Mouse (Mus musculus) embryonic facial prominence, embryonic 15.5 days (tissue): ENCODE measurements around the gene Tcf3. TPM values are rescaled to one million over a fixed set of nuclear protein-coding genes. Genes with fewer than 3 reads are reported as not detected.

Experiments
- ATAC-seq: fragments of 200-750 bp; cut with Nextera tagmentation; 2 replicates; pipeline ENCODE4 v1.8.0; 2017; ENCODE audit warnings: low read depth, moderate TSS enrichment; ENCODE audit not compliant: insufficient number of reproducible peaks, low FRiP score, low TSS enrichment
- H3K27ac ChIP-seq: fragments of 300-500 bp; sonication (generic); replicated peaks from 2 replicates; pipeline ENCODE4 v1.5.1; 2015; ENCODE audit warnings: mild to moderate bottlenecking, inconsistent platforms
- H3K27me3 ChIP-seq: fragments of 300-500 bp; sonication (generic); 2 replicates; pipeline ENCODE4 v1.6.1; 2015; ENCODE audit warnings: inconsistent platforms
- H3K36me3 ChIP-seq: fragments of 300-500 bp; sonication (generic); 2 replicates; pipeline ENCODE4 v1.6.1; 2015; ENCODE audit warnings: mild to moderate bottlenecking, inconsistent platforms
- H3K4me1 ChIP-seq: fragments of 300-500 bp; sonication (generic); 2 replicates; pipeline ENCODE4 v1.6.1; 2015; ENCODE audit warnings: inconsistent platforms
- H3K4me2 ChIP-seq: fragments of 300-500 bp; sonication (generic); replicated peaks from 2 replicates; pipeline ENCODE4 v1.6.1; 2015; ENCODE audit warnings: mild to moderate bottlenecking, inconsistent platforms
- H3K4me3 ChIP-seq: fragments of 300-500 bp; sonication (generic); replicated peaks from 2 replicates; pipeline ENCODE4 v1.5.1; 2015; ENCODE audit warnings: mild to moderate bottlenecking, inconsistent platforms
- H3K9ac ChIP-seq: fragments of 300-500 bp; sonication (generic); 2 replicates; pipeline ENCODE4 v1.6.1; 2015; ENCODE audit warnings: inconsistent platforms
- H3K9me3 ChIP-seq: fragments of 300-500 bp; sonication (generic); replicated peaks from 2 replicates; pipeline ENCODE4 v1.6.1; 2016; ENCODE audit warnings: inconsistent platforms
- WGBS: fragments of 180-500 bp; shearing (Covaris S2); methylation state at CpG from one replicate; pipeline ENCODE4 v1.1.7; 2015; 5-methylcytosine and 5-hydroxymethylcytosine counted together
- polyA plus RNA-seq: library from polyadenylated mRNA; unstranded; fragments of >200 nt; fragmentation: Nextera tagmentation; extraction: Ambion mirVana; gene quantifications from 2 replicates; pipeline ENCODE4 v1.2.1, GENCODE M21; 2015

Gene Tcf3
- polyA plus RNA-seq, 1 experiment from 2014 or later, result 135 TPM

DNA sequence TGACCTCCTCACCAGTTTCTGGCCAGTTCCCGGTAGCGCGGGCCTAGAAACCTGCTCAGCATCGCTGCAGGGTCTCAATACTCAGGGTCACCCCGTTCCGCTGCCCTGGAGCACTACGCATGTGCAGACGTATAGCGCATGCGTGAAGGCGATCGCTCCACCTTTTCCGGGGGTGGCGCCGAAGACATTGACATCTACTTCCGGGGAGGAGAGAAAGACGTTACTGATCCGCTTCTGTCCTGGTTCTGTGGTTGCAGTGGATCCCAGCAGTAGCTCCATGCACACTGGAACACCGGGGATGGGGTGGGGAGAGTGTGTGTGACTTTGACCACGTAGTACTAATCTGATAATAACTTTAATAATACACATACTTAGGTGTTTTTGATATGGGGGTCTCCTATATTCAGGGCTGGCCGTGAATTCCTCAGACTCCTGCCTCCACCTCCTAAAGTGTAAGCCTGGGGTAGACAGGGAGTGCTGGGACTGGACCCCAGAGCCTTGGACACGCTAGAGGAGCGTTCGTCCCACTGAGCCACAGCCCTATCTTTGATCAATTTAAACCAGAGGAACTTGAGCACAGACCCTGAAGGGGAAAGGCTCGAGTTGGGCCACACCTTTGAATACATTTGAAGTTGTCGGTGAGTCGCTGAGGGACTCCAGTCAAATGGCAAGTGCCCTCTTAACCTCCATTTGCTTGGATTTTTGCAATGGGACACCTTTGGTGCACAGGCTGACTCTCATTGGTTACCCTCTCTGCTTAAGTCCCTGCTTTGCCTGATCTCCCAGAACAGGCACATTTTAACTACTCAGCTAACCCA lies 26.6 kb downstream of the Tcf3 start, which contains the start of gene Uqcr11:
Gene Uqcr11, minus strand, starts transcription at position 147 of the 818 bp plus-strand sequence.
- no peaks in the 10 kb centered on the region for H3K27me3 ChIP-seq
- peak; percentile 78 for ATAC-seq
- H3K27ac ChIP-seq, result peak within 1 kb of the TSS; percentile 91
- WGBS, result 0% methylated on average over 27 of the region's 27 CpGs
- H3K9ac ChIP-seq, result peak within 1 kb of the TSS; percentile 90
- H3K4me3 ChIP-seq, result peak within 1 kb of the TSS; percentile 93
- H3K36me3 ChIP-seq, result peaks cover 58% of the 10 kb centered on the region
- H3K9me3 ChIP-seq, result 0 out of 2 replicates have a peak, but pooled peaks cover 3% of the 10 kb centered on the region
- H3K4me1 ChIP-seq, result peaks cover 33% of the 10 kb centered on the region
- H3K4me2 ChIP-seq, result peak within 1 kb of the TSS; percentile 84

DNA sequence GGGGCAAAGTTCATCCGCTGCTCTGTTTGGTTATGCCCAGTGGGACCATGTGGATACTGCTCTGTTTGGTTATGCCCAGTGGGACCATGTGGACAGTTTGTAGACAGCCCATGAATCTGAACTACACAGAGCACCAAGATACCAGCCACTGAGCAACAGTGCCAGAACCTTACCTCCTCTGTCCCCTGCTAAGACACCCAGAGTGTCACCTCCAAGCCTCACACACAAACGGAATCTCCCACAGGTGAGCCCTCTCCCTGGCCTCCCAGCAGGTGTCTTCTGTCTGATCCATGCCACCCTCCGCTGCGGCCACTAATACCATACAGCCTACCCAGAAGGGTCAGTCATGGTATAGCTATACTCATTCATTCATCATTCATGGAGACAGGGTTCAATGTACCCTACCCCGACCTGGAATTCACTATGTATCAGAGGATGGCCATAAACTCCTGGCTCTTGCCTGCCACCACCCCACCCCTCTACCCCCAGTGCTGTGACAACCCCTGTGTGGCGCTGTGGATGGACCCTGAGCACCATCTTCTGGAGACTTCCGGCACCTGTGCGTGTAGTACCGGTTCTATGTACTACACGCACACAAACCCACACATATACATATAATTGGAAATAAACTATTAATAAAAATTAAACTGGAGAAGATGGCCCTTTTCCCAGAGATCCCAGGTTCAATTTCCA lies 27.8 kb downstream of the Tcf3 start:
- ATAC-seq, result no peak
- Histone ChIP-seq H3K4me3 (peak overlapping the region; percentile 93), H3K27me3 (no peaks in the 10 kb centered on the region), H3K4me1 (peaks cover 36% of the 10 kb centered on the region), H3K9ac (peak overlapping the region; percentile 90), H3K36me3 (peaks cover 54% of the 10 kb centered on the region), H3K9me3 (0 out of 2 replicates have a peak, but pooled peaks cover 3% of the 10 kb centered on the region), H3K27ac (no peak overlapping the region), H3K4me2 (peak overlapping the region; percentile 84)
- 52% methylated on average over 10 of the region's 10 CpGs for WGBS

DNA sequence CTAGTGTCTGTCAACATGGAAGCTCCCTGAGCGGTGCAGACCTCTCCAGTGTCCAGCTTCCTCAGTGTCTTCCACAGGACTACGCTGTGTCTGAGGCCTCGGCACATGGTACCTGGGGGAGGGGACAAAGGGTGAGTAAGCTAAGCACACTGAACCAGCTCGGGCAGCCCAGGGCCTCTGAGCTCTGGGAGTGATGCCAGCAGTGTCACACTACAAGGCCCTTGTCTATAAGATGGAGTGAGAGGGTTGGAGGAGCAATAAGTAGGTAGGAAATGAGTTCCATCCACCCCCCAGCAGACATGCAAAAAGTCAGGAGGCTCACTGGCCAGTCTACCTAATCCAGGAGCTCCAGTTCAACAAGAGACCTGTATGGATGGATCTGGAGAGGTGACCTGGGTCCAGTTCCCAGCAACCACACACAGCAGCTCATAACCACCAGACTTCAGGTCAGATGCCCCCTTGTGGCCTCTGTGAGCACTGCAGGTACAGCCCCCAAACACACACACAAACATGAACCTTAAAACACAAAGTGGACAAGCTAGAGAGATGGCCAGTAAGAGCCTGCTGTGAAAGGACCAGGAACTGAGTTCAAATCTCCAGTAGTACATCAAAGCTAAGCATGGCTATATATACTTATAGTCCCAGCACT lies 30.3 kb downstream of the Tcf3 start:
- Histone ChIP-seq H3K4me3 (no peak overlapping the region), H3K9me3 (0 out of 2 replicates have a peak, but pooled peaks cover 3% of the 10 kb centered on the region), H3K36me3 (peaks cover 35% of the 10 kb centered on the region), H3K27me3 (no peaks in the 10 kb centered on the region), H3K4me2 (no peak overlapping the region), H3K9ac (no peak overlapping the region), H3K27ac (no peak overlapping the region), H3K4me1 (peaks cover 43% of the 10 kb centered on the region)
- WGBS, result 91% methylated on average over 4 of the region's 4 CpGs
- ATAC-seq, result no peak

DNA sequence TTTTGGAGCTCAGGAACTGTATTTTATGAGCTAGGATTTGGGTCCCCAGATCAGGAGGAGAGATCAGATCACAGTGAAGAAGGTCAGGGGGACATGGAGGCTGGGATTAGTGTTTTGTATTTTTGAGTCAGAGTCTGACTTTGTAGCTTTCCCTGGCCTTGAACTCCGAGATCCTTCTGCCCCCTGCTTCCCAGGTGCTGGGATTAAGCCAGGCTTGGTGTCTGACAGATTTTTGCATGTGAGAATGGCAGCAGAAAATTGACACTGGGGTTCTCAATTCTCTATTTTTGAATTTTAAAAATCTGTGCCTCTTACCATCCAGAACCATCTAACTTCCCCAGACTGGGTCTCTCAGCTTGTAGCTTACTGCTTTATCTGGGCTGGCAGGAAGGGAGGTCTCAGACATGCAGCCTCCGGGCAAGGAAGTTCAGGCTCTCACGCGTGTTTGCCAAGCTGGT lies 32.7 kb downstream of the Tcf3 start:
- Histone ChIP-seq H3K27me3 (no peaks in the 10 kb centered on the region), H3K9ac (no peak overlapping the region), H3K4me2 (peak overlapping the region; percentile 83), H3K9me3 (0 out of 2 replicates have a peak, but pooled peaks cover 3% of the 10 kb centered on the region), H3K36me3 (peaks cover 50% of the 10 kb centered on the region), H3K4me3 (no peak overlapping the region; the same call in 1 of the 2 replicates), H3K4me1 (peaks cover 43% of the 10 kb centered on the region), H3K27ac (peak overlapping the region; percentile 90; the same call in 1 of the 2 replicates)
- 69% methylated on average over 4 of the region's 4 CpGs for WGBS
- no peak for ATAC-seq

DNA sequence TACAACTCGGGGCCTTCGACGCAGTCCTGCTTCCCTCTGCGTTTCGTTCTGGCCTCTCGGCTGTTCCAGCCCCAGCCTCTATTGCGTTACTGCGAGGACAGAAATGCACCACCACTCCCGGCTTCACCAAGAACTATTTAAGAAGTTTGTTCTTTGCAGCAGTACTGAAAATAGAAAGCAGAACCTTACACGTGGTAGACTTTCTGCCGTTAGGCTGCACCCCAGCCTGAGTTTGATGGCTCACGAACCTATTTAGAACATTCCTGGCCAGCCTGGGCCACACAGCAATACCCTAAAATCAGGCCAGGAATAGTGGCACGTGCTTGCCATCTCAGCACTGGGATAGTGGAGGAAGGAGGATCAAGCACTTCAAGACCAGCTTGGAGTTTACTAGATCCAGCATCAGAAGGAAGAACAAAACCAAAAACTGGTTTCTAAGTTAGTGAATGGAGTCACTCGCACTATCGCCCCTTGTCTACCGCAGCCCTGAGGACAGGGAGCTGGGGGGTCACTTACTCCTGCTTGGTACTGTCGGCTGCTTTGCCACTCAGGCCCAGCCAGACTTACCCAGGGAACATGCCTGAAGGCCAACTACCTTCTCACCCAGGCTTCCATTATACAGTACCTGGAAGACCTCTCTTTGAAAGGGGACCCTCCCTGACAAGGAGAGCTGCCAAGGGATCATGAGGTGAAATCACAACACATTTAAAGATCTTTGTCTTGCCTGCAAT lies 33.3 kb downstream of the Tcf3 start:
- no peaks in the 10 kb centered on the region for H3K27me3 ChIP-seq
- peak overlapping the region; percentile 82 for H3K4me3 ChIP-seq
- H3K36me3 ChIP-seq, result peaks cover 56% of the 10 kb centered on the region
- peak overlapping the region; percentile 48 for H3K9ac ChIP-seq
- H3K4me2 ChIP-seq, result peak overlapping the region; percentile 83
- peaks cover 37% of the 10 kb centered on the region for H3K4me1 ChIP-seq
- H3K27ac ChIP-seq, result peak overlapping the region; percentile 90
- 13% methylated on average over 17 of the region's 17 CpGs for WGBS
- 0 out of 2 replicates have a peak, but pooled peaks cover 3% of the 10 kb centered on the region for H3K9me3 ChIP-seq
- no peak for ATAC-seq

DNA sequence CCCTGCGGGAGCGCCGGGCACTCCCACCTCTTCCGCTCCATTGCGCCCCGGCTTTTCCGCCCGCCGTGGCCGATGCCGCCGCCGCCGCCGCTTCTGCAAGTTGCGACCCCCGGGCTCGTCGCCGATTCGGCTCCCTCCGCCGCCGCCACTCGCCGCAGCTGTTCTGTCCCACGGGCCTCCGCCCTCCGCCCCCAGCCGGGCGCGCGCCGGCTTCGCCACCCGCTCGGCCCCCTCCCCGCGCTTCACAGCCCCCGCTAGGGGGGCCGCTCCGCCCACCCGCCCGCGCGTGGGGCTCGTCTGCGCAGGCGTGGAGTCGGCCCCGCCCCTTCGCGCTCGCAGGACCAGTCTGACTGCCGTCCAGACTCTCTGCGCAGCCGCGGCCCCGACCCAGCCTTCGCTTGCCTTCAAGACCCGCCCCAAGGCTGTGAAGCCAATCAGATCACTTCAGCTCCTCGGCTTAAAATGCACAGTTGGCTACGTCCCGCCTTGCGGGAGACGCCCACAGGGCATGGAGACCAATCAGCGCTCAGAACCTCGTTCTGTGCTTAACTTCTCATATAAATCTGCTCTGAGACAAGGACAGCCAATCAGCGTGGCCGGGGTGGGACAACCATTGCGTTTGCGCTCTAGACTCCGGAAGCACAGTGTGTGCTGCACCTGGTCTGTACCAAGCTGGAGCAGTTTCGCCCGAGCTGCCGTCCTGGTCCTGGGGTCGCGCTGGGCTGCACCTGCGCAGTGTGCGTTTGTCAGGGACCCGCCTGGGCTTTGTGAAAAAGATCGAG lies 34.1 kb downstream of the Tcf3 start, which contains the start of gene Mbd3:
Gene Mbd3, minus strand, starts transcription at position 360 of the 782 bp plus-strand sequence.
- Histone ChIP-seq H3K9ac (peak within 1 kb of the TSS; percentile 91), H3K27me3 (no peaks in the 10 kb centered on the region), H3K4me3 (peak within 1 kb of the TSS; percentile 82), H3K36me3 (peaks cover 62% of the 10 kb centered on the region), H3K4me1 (peaks cover 30% of the 10 kb centered on the region), H3K9me3 (0 out of 2 replicates have a peak, but pooled peaks cover 3% of the 10 kb centered on the region), H3K27ac (peak within 1 kb of the TSS; percentile 99), H3K4me2 (peak within 1 kb of the TSS; percentile 83)
- peak; percentile 97 for ATAC-seq
- under 1% methylated on average over 77 of the region's 82 CpGs for WGBS

DNA sequence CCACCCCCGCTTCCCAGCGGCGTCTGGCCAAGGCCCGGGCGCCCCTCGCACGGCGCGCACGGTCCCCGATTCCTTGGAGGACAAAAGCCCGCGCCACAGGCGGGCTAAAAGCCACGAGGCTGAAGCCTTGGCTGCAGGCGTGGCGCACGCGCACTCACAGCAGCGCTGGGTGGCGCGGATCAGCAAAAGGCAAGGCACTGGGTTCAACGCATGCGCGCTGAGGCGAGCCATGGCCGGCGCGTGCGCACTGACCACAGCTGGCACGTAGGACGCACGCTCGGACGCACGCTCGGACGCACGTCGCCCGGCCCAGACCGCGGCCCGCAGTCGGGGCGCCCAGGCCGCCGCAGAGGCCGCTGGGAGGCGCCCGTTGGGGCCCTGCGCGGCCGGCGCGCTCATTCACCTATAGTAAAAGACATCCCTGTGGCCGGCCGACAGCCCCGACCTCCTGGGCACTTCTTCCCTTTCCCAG lies 34.7 kb downstream of the Tcf3 start:
- under 1% methylated on average over 59 of the region's 59 CpGs for WGBS

DNA sequence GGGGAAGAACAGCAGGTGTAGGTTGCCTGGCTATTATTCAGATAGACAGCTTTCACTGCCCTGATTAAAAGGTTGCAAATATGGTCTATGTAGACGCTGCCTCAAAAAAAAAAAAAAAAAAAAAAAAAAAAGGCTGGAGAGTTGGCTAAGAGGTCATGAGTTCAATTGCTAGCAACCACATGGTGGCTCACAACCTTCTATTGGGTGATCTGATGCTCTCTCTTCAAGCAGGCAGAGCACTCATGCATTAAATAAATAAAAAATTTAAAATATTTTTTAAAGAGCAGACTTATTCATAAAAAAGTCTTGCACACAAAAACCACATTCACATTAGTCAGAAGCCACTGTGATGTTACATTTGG lies 35.3 kb downstream of the Tcf3 start:
- Histone ChIP-seq H3K4me1 (peaks cover 30% of the 10 kb centered on the region), H3K4me3 (peak overlapping the region; percentile 82), H3K9me3 (no peaks in the 10 kb centered on the region), H3K9ac (peak overlapping the region; percentile 70), H3K27me3 (no peaks in the 10 kb centered on the region), H3K4me2 (peak overlapping the region; percentile 83), H3K27ac (peak overlapping the region; percentile 99), H3K36me3 (peaks cover 62% of the 10 kb centered on the region)
- WGBS, result 0% methylated on average over 1 of the region's 1 CpGs
- no peak for ATAC-seq

More for the DNA sequence above, 34.7 kb downstream of the Tcf3 start:
- Histone ChIP-seq H3K4me1 (peaks cover 30% of the 10 kb centered on the region), H3K4me2 (peak overlapping the region; percentile 83), H3K36me3 (peaks cover 62% of the 10 kb centered on the region), H3K9me3 (0 out of 2 replicates have a peak, but pooled peaks cover 3% of the 10 kb centered on the region), H3K9ac (peak overlapping the region; percentile 91), H3K27me3 (no peaks in the 10 kb centered on the region), H3K27ac (peak overlapping the region; percentile 99), H3K4me3 (peak overlapping the region; percentile 82)
- peak; percentile 87 for ATAC-seq

DNA sequence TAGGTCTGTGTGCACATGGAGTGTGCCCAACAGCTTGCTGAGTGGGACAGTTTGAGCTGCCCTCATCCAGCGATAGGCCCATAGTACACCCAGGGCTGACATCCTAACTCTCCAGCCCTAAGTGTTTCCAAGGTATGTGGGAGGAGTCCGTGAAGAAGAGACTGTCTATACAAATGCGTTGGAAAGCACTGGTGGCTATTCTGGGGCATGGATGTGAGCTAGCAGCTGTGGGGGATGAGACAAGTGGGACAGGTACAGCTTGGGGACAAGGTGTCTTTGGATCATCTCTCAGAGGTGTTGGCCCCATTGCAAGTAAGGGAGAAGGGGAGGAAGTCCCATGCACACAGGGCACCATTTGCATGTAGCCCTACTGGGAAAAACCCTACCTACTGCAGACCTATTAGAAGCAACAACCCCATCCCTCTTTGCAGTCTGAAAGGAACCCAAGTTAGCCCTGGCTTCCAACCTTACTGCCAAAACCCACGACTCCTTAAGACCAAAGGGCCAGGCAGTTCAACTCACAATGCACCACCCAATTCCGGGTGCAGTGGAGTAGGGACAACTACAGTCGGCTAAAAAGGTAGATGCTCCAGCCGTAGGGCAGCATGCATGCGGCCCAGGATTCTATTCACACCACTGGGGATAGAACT lies 35.8 kb downstream of the Tcf3 start:
- no peaks in the 10 kb centered on the region for H3K27me3 ChIP-seq
- H3K27ac ChIP-seq, result 0 out of 2 replicates have a peak overlapping the region, but pooled peaks have one; percentile 23
- 49% methylated on average over 8 of the region's 8 CpGs for WGBS
- peak overlapping the region; percentile 70; the same call in 1 of the 2 replicates for H3K9ac ChIP-seq
- no peak for ATAC-seq
- H3K4me1 ChIP-seq, result peaks cover 30% of the 10 kb centered on the region
- peak overlapping the region; percentile 82 for H3K4me3 ChIP-seq
- peak overlapping the region; percentile 83 for H3K4me2 ChIP-seq
- no peaks in the 10 kb centered on the region for H3K9me3 ChIP-seq
- peaks cover 62% of the 10 kb centered on the region for H3K36me3 ChIP-seq
